Mouse (Mus musculus): ENCODE data around the gene N4bp1. TPM values are rescaled to one million over a fixed set of nuclear protein-coding genes. Genes with fewer than 3 reads are reported as not detected.

N4bp1 gene
- total and polyA plus RNA-seq, 2 experiments from 2014 or later = 3.8 to 7.6 TPM

DNA sequence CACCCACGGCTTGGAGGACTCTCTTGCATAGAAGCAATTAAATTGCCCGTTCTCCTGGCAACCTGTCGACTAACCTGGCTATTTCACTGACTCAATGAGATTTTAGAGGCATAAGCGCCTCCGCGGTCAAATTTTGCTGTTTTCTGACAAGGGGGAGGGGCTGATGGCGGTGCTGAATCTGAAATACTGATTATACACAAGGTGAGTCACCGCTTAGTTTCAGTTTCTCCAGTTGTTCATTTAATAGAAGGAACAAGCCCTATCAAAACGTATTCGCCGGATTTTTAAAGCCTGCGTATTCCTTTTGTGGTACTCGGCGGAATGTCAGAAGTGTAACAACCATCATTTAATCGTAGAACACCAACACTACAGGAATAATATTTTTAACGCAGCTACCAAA is 991 bp downstream of the N4bp1 start:
- ATAC-seq (ENCODE audit: insufficient read depth, low read depth) = no peak
- H3K27me3 ChIP-seq (ENCODE audit: control insufficient read depth, insufficient read depth, low read length) = no peaks in the 10 kb centered on the region
- WGBS = under 1% methylated on average over 16 of the region's 16 CpGs

DNA sequence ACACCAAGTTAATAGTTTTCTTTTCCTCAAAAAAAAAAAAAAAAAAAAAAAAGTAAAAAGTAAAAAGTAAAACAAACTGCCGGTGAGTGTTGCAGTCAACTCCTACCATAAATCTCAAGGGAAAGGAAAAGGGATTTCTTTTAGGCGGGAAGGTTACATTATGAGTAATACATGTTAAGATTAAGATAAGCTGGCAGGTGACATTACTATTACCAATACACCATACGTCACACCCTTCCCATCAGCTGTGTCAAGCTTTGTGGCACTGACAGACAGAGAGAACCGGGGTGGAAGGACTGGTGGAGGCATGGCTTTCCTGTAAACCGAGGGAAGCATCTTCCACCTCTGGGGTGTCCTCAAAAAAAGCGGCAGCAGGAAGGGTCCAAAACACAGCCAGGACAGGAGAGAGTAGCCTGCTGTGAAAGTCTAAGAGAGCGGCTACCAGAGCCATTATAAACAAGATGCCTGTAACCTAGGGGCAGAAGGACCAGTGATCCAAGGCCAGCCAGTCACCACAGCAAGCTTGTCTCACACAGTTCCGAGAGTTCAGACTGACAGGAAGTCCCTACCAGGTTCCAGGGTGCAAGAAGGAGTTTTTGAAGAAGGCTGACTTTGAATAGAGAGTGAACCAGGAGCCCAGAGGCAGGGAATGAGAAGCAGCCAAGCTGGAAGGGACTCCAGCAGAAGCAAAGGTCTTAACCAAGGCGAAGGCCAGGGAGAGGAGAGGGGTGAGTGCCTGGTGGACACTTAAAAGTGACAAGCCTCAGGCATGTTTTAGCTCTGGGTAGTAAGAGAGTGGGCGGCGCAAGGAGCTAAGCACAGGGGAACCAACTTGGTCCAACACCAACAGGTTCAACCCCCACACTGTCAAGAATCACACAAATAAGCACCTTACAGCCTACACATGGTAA is 2.2 kb downstream of the N4bp1 start:
- 58% methylated on average over 11 of the region's 11 CpGs for WGBS
- H3K36me3 ChIP-seq (replicated peaks; ENCODE audit: control insufficient read depth, insufficient read depth, low read length) = peaks cover 5% of the 10 kb centered on the region
- 0 out of 2 replicates have a peak overlapping the region, but pooled peaks have one; percentile 17 for H3K27ac ChIP-seq (ENCODE audit: low read depth)

More for the DNA sequence above, 991 bp downstream of the N4bp1 start:
- Histone ChIP-seq H3K9ac (replicated peaks; ENCODE audit: low read depth, low read length) (peak overlapping the region; percentile 83), H3K4me2 (ENCODE audit: low read depth, low read length) (peak overlapping the region; percentile 85), H3K27ac (ENCODE audit: low read depth) (peak overlapping the region; percentile 90), H3K4me1 (ENCODE audit: control insufficient read depth, insufficient read depth) (peaks cover 15% of the 10 kb centered on the region), H3K9me3 (replicated peaks; ENCODE audit: control insufficient read depth, low read length) (no peaks in the 10 kb centered on the region), H3K4me3 (ENCODE audit: low read depth, low read length) (peak overlapping the region; percentile 93), H3K36me3 (replicated peaks; ENCODE audit: control insufficient read depth, insufficient read depth, low read length) (peaks cover 5% of the 10 kb centered on the region)
- no peak for DNase-seq (ENCODE audit: low spot score)
- TF ChIP-seq CTCF (IDR thresholded peaks at IDR 0.05; ENCODE audit: low read depth) (no peak), EP300 (IDR thresholded peaks at IDR 0.05; ENCODE audit: low read depth) (no peak)

DNA sequence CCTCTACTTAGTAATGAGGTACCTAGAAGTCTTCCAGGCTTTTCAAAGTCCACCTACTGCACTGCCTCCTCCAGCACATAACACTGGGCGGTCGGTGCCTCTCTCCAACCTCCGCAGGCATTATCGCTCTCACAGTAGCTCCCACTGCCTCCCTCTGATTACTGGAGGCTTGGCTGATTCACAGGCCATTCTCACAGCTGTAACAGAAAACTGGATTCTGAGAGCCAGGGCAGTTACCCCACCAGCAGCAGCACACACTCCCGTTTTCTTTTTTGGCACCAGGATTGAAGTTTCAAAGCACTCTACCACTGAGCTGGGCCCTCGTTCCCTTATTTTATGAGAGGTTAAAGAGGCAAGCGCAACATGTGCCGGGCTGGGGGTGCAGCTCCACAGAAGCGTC is 3.1 kb downstream of the N4bp1 start:
- Histone ChIP-seq H3K36me3 (replicated peaks; ENCODE audit: control insufficient read depth, insufficient read depth, low read length) (peaks cover 5% of the 10 kb centered on the region), H3K9ac (replicated peaks; ENCODE audit: low read depth, low read length) (no peak overlapping the region), H3K4me1 (ENCODE audit: control insufficient read depth, insufficient read depth) (peaks cover 20% of the 10 kb centered on the region), H3K4me2 (ENCODE audit: low read depth, low read length) (peak overlapping the region; percentile 15; the same call in 1 of the 2 replicates), H3K4me3 (ENCODE audit: low read depth, low read length) (no peak overlapping the region), H3K27me3 (ENCODE audit: control insufficient read depth, insufficient read depth, low read length) (no peaks in the 10 kb centered on the region), H3K9me3 (replicated peaks; ENCODE audit: control insufficient read depth, low read length) (no peaks in the 10 kb centered on the region), H3K27ac (ENCODE audit: low read depth) (no peak overlapping the region)
- TF ChIP-seq CTCF (IDR thresholded peaks at IDR 0.05; ENCODE audit: low read depth) (no peak), EP300 (IDR thresholded peaks at IDR 0.05; ENCODE audit: low read depth) (no peak)
- DNase-seq (ENCODE audit: low spot score) (no peak), ATAC-seq (ENCODE audit: insufficient read depth, low read depth) (no peak)
- WGBS = 63% methylated on average over 9 of the region's 9 CpGs

More for the DNA sequence above, 2.2 kb downstream of the N4bp1 start:
- peak overlapping the region; percentile 36; the same call in 1 of the 2 replicates for H3K9ac ChIP-seq (replicated peaks; ENCODE audit: low read depth, low read length)
- no peaks in the 10 kb centered on the region for H3K9me3 ChIP-seq (replicated peaks; ENCODE audit: control insufficient read depth, low read length)
- ATAC-seq (ENCODE audit: insufficient read depth, low read depth) (no peak), DNase-seq (ENCODE audit: low spot score) (no peak)
- H3K27me3 ChIP-seq (ENCODE audit: control insufficient read depth, insufficient read depth, low read length) = no peaks in the 10 kb centered on the region
- peak overlapping the region; percentile 85 for H3K4me2 ChIP-seq (ENCODE audit: low read depth, low read length)
- H3K4me1 ChIP-seq (ENCODE audit: control insufficient read depth, insufficient read depth) = peaks cover 20% of the 10 kb centered on the region
- H3K4me3 ChIP-seq (ENCODE audit: low read depth, low read length) = peak overlapping the region; percentile 16; the same call in 1 of the 2 replicates
- no peak for TF ChIP-seq EP300 (IDR thresholded peaks at IDR 0.05; ENCODE audit: low read depth)
- no peak for TF ChIP-seq CTCF (IDR thresholded peaks at IDR 0.05; ENCODE audit: low read depth)

DNA sequence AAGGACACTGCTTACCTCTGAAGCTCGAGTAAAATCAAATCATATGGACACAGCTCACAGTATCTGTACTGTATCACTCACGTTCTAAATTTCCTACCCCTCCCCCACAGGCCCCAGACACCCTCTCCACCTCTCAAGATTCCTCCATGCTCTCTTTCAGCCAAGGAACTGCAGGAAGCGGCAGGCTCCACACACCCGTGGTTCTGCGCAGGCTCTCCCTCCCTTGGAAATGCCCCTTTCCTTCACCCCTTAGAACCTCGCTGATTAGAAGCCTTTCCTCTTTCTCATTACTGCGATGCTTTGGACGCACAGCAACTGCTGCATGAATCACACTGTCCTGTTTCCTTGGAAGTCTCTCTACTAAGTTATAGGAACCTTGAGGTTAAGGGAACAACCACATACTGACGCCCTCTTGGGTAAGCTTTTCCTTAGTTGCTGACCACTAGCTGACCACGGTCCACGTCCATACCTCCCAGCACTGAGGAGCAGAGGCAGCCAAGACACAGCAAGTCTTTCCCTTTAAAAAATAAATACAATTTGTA is 3.9 kb downstream of the N4bp1 start:
- no peaks in the 10 kb centered on the region for H3K9me3 ChIP-seq (replicated peaks; ENCODE audit: control insufficient read depth, low read length)
- no peaks in the 10 kb centered on the region for H3K27me3 ChIP-seq (ENCODE audit: control insufficient read depth, insufficient read depth, low read length)
- 58% methylated on average over 11 of the region's 11 CpGs for WGBS
- DNase-seq (ENCODE audit: low spot score) = no peak
- H3K4me1 ChIP-seq (ENCODE audit: control insufficient read depth, insufficient read depth) = peaks cover 20% of the 10 kb centered on the region
- H3K27ac ChIP-seq (ENCODE audit: low read depth) = peak overlapping the region; percentile 36; the same call in 1 of the 2 replicates
- peaks cover 5% of the 10 kb centered on the region for H3K36me3 ChIP-seq (replicated peaks; ENCODE audit: control insufficient read depth, insufficient read depth, low read length)
- no peak overlapping the region for H3K9ac ChIP-seq (replicated peaks; ENCODE audit: low read depth, low read length)
- no peak overlapping the region for H3K4me2 ChIP-seq (ENCODE audit: low read depth, low read length)
- no peak overlapping the region for H3K4me3 ChIP-seq (ENCODE audit: low read depth, low read length)
- no peak for TF ChIP-seq EP300 (IDR thresholded peaks at IDR 0.05; ENCODE audit: low read depth)
- TF ChIP-seq CTCF (IDR thresholded peaks at IDR 0.05; ENCODE audit: low read depth) = no peak
- ATAC-seq (ENCODE audit: insufficient read depth, low read depth) = no peak

DNA sequence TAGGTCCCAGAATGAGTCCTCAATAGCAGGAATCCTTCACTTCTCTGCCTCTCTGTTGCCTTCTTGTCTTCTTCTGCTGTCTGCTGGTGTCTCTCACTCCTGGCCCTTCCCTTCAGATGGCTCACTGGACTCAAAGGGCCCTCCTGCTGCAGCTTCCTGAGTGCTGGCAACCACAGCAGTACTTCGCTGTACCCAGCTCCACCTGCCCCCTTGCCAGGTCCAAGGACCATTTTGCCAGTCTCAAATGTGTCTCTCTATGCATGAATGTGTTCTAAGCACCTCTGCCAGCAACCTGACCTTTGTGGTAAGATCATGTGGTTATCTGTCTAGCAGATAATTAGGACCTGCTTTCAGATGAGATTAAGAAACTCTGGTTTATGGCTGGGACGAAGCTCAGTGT is 8.2 kb downstream of the N4bp1 start:
- no peaks in the 10 kb centered on the region for H3K27me3 ChIP-seq (ENCODE audit: control insufficient read depth, insufficient read depth, low read length)
- H3K4me1 ChIP-seq (ENCODE audit: control insufficient read depth, insufficient read depth) = peaks cover 34% of the 10 kb centered on the region
- H3K4me3 ChIP-seq (ENCODE audit: low read depth, low read length) = no peak overlapping the region
- H3K4me2 ChIP-seq (ENCODE audit: low read depth, low read length) = no peak overlapping the region
- H3K9ac ChIP-seq (replicated peaks; ENCODE audit: low read depth, low read length) = no peak overlapping the region
- H3K36me3 ChIP-seq (replicated peaks; ENCODE audit: control insufficient read depth, insufficient read depth, low read length) = peaks cover 5% of the 10 kb centered on the region
- no peak for DNase-seq (ENCODE audit: low spot score)
- TF ChIP-seq EP300 (IDR thresholded peaks at IDR 0.05; ENCODE audit: low read depth) (no peak), CTCF (IDR thresholded peaks at IDR 0.05; ENCODE audit: low read depth) (no peak)
- 77% methylated on average over 2 of the region's 2 CpGs for WGBS
- ATAC-seq (ENCODE audit: insufficient read depth, low read depth) = no peak
- H3K9me3 ChIP-seq (replicated peaks; ENCODE audit: control insufficient read depth, low read length) = no peaks in the 10 kb centered on the region
- H3K27ac ChIP-seq (ENCODE audit: low read depth) = no peak overlapping the region

All from heart, postnatal 0 days (tissue).